Mouse (Mus musculus) layer of hippocampus, adult 11-12 months (tissue): ENCODE measurements around the gene Tmub2.
"Not testable (repeated sequence)": the region's sequence is repeated elsewhere in the genome, so short reads cannot be mapped to it uniquely, and the experiment has no call there.

ENCODE experiments used
- DNase-seq: peaks from one replicate; pipeline ENCODE4 v3.0.0; 2022; ENCODE audit warnings: low spot score

Gene Tmub2

GRCm38 (mm10) chr11:102279595-102279994, 5.1 kb upstream of the Tmub2 start:
- DNase-seq: no peak

- DNase-seq: not testable (repeated sequence)
Measured at GRCm38 (mm10) chr11:102280267-102280666, 4.5 kb upstream of the Tmub2 start.

GRCm38 (mm10) chr11:102283922-102284321, 809 bp upstream of the Tmub2 start:
- DNase-seq: no peak

GRCm38 (mm10) chr11:102285095-102285834, 534 bp downstream of the Tmub2 start:
- DNase-seq: no peak

GRCm38 (mm10) chr11:102287485-102287884, 2.8 kb downstream of the Tmub2 start:
- no peak for DNase-seq

- no peak for DNase-seq
Measured at GRCm38 (mm10) chr11:102288027-102288804, 3.5 kb downstream of the Tmub2 start.

- no peak for DNase-seq
Measured at GRCm38 (mm10) chr11:102288913-102289312, 4.2 kb downstream of the Tmub2 start.

GRCm38 (mm10) chr11:102289511-102290100, 4.9 kb downstream of the Tmub2 start:
- DNase-seq: no peak

- DNase-seq: no peak
Measured at GRCm38 (mm10) chr11:102290141-102290540, 5.4 kb downstream of the Tmub2 start.

GRCm38 (mm10) chr11:102291051-102291535, 6.4 kb downstream of the Tmub2 start:
- DNase-seq: no peak

- DNase-seq: no peak
Measured at GRCm38 (mm10) chr11:102293971-102294370, 9.2 kb downstream of the Tmub2 start.

GRCm38 (mm10) chr11:102294416-102294815, 9.7 kb downstream of the Tmub2 start:
- no peak for DNase-seq

GRCm38 (mm10) chr11:102294887-102295597, 10.3 kb downstream of the Tmub2 start:
- peak; percentile 32 for DNase-seq

- DNase-seq: peak; percentile 44
Measured at GRCm38 (mm10) chr11:102295598-102296471, 11.1 kb downstream of the Tmub2 start.

GRCm38 (mm10) chr11:102296491-102297472, 12.1 kb downstream of the Tmub2 start, which contains the start of gene Atxn7l3:
TSS of gene Atxn7l3 (minus strand) at chr11:102296631.
- peak; percentile 98 for DNase-seq

GRCm38 (mm10) chr11:102297577-102298556, 13.1 kb downstream of the Tmub2 start:
- DNase-seq: no peak

- DNase-seq: peak; percentile 62
Measured at GRCm38 (mm10) chr11:102299839-102300238, 15.1 kb downstream of the Tmub2 start.

GRCm38 (mm10) chr11:102304141-102304540, 19.4 kb downstream of the Tmub2 start:
- no peak for DNase-seq
